Mouse (Mus musculus) CH12.LX (cell line): ENCODE data around the gene Hykk.

Source experiments
- CTCF ChIP-seq, 2 experiments: IDR thresholded peaks in 1 of 2; conservative IDR thresholded peaks in 1 of 2; 2 replicates each; pipeline ENCODE4 v1.5.1; 2011 to 2012; ENCODE audit warnings: low read depth in 2 of 2, low read length in 2 of 2, improper control_type of control experiment in 1 of 2, inconsistent platforms in 1 of 2, mild to moderate bottlenecking in 1 of 2, moderate library complexity in 1 of 2
- E2F4 ChIP-seq: IDR thresholded peaks from 2 replicates; pipeline ENCODE4 v1.6.1; 2011; ENCODE audit warnings: low read depth, low read length, improper control_type of control experiment; ENCODE audit not compliant: insufficient replicate concordance
- GABPA ChIP-seq: IDR thresholded peaks from 2 replicates; pipeline ENCODE4 v1.6.1; 2012; ENCODE audit warnings: low read depth, low read length, improper control_type of control experiment, inconsistent platforms; ENCODE audit not compliant: insufficient replicate concordance
- HCFC1 ChIP-seq: IDR thresholded peaks from 2 replicates; pipeline ENCODE4 v1.6.1; 2012; ENCODE audit warnings: low read depth, mild to moderate bottlenecking, inconsistent platforms, low read length, improper control_type of control experiment
- KAT2A ChIP-seq: IDR thresholded peaks from 2 replicates; pipeline ENCODE4 v1.6.1; 2012; ENCODE audit warnings: low read length, improper control_type of control experiment, inconsistent platforms; ENCODE audit not compliant: insufficient replicate concordance
- MAFK ChIP-seq: IDR thresholded peaks from 2 replicates; pipeline ENCODE4 v1.6.1; 2011; ENCODE audit warnings: low read length, improper control_type of control experiment; ENCODE audit not compliant: insufficient replicate concordance
- MAX ChIP-seq: IDR thresholded peaks from 2 replicates; pipeline ENCODE4 v1.6.1; 2011; ENCODE audit warnings: low read length, improper control_type of control experiment
- MYC ChIP-seq: IDR thresholded peaks from 2 replicates; pipeline ENCODE4 v1.6.1; 2011; ENCODE audit warnings: low read depth, mild to moderate bottlenecking, improper control_type of control experiment, low read length
- NELFE ChIP-seq: IDR thresholded peaks from 2 replicates; pipeline ENCODE4 v1.6.1; 2011; ENCODE audit warnings: low read depth, low read length, improper control_type of control experiment
- POLR2A ChIP-seq: IDR thresholded peaks from 2 replicates; pipeline ENCODE4 v1.6.1; 2011; ENCODE audit warnings: low read depth, mild to moderate bottlenecking, improper control_type of control experiment, low read length
- POLR2AphosphoS2 ChIP-seq: IDR thresholded peaks from 2 replicates; pipeline ENCODE4 v1.6.1; 2011; ENCODE audit warnings: low read depth, low read length, improper control_type of control experiment
- SIN3A ChIP-seq: IDR thresholded peaks from 2 replicates; pipeline ENCODE4 v1.6.1; 2012; ENCODE audit warnings: low read length, improper control_type of control experiment, inconsistent platforms
- TCF12 ChIP-seq: IDR thresholded peaks from 2 replicates; pipeline ENCODE4 v1.6.1; 2014; ENCODE audit warnings: low read depth, mild to moderate bottlenecking, inconsistent platforms, low read length, improper control_type of control experiment
- USF2 ChIP-seq: conservative IDR thresholded peaks from 2 replicates; pipeline ENCODE4 v1.6.1; 2011; ENCODE audit warnings: low read depth, low read length, improper control_type of control experiment

GRCm38 (mm10) chr9:54990362-54990761 is 73.3 kb downstream of the Hykk start:
- no peak for TF ChIP-seq GABPA
- no peak for TF ChIP-seq TCF12
- TF ChIP-seq POLR2AphosphoS2: no peak
- no peak for TF ChIP-seq MAFK
- no peak for TF ChIP-seq E2F4
- TF ChIP-seq CTCF (conservative IDR thresholded peaks at IDR 0.05 in 1 of 2, IDR thresholded peaks at IDR 0.05 in 1 of 2; ENCODE audit: low read depth in 2 of 2, low read length in 2 of 2): no peak
- no peak for TF ChIP-seq MYC
- no peak for TF ChIP-seq POLR2A
- TF ChIP-seq NELFE: no peak
- no peak for TF ChIP-seq KAT2A
- no peak for TF ChIP-seq MAX
- TF ChIP-seq SIN3A: no peak
- TF ChIP-seq USF2: no peak
- TF ChIP-seq HCFC1: no peak
